In the genomic region with DNA sequence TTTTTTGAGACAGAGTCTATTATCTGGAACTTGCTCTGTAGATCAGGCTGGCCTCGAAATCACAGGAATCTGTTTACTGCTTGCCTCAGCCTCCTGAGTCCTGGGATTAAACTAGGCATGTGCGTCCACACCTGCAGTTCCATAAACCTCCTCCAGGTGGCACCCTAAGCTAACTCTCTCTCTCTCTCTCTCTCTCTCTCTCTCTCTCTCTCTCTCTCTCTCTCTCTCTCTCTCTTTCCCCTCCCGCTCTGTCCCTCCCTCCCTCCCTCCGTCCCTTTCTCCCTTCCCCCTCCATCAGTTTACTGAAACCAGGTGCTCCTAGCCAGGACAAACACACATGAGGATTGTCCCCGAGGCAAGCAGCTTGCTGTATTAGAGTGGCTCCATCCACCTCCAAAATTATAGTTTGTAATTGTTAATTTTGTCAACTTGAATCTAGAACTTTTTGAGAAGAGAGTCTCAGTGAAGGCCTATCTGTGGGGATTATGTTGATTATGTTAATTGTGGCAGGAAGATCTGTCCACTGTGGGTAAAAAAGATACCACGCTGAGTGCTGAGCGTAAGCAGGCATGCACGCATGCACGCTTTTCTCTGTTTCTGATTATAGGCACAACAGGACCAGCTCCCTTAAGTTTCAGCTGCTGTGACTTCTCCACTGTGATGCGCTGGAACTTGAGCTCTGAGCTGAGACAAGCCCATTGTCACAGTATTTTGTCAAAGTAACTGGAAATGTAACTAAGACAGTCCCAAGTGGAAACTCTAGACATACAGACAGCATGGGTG, we compare ENCODE assay signal across 9 mouse cellular contexts. TPM values are rescaled to one million over a fixed set of nuclear protein-coding genes. Genes with fewer than 3 reads are reported as not detected.
A peak's percentile ranks its signal among the peaks of the same experiment; 100 is the strongest.
DNase-seq lines count a peak whose midpoint lies in the region; ATAC-seq lines count a peak whose summit lies in the region.
"Had no signal": no experiment of that assay in that cellular context is flagged by ENCODE, and none has a peak within 500 bp of the region (broad histone marks: within the 10 kb centered on the region; RNA-seq: fewer than 3 reads in every experiment).

No protein-coding gene starts in this region.

- H3K4me1 ChIP-seq in midbrain, embryonic 11.5 days (ENCODE audit: control insufficient read depth, insufficient read depth, low read length): no peaks in the 10 kb centered on the region
- H3K4me1 ChIP-seq in midbrain, embryonic 13.5 days (replicated peaks): no peaks in the 10 kb centered on the region

- no peaks in the 10 kb centered on the region for H3K9me3 ChIP-seq in midbrain, embryonic 11.5 days (ENCODE audit: control insufficient read depth, low read length)
- H3K9me3 ChIP-seq in midbrain, embryonic 13.5 days: no peaks in the 10 kb centered on the region

- no peak overlapping the region for H3K4me3 ChIP-seq in midbrain, embryonic 11.5 days (ENCODE audit: low read depth, low read length)
- no peak overlapping the region for H3K4me3 ChIP-seq in midbrain, embryonic 13.5 days (replicated peaks)

- DNase-seq in midbrain, embryonic 11.5 days (ENCODE audit: low spot score, missing footprints): peak; percentile 99
- peak; percentile 82 to 87 for DNase-seq in cerebellum, adult 18-20 months
- peak; percentile 33 for DNase-seq in large intestine, adult 2 months (ENCODE audit: low read depth, low spot score)
- DNase-seq in lung, postnatal 10 days: peak; percentile 88
- DNase-seq in right cerebral cortex, adult 18-20 months: peak; percentile 84
- peak; percentile 59 for DNase-seq in urinary bladder, postnatal 10 days (ENCODE audit: low spot score)

- H3K27ac ChIP-seq in midbrain, embryonic 11.5 days (ENCODE audit: low read depth, low read length): no peak overlapping the region
- no peak overlapping the region for H3K27ac ChIP-seq in midbrain, embryonic 13.5 days

- H3K4me2 ChIP-seq in midbrain, embryonic 11.5 days: no peak overlapping the region
- no peak overlapping the region for H3K4me2 ChIP-seq in midbrain, embryonic 13.5 days (replicated peaks)

- H3K27me3 ChIP-seq in midbrain, embryonic 11.5 days (ENCODE audit: control insufficient read depth, insufficient read depth, low read length): peaks cover 2% of the 10 kb centered on the region; the same call in 1 of the 2 replicates
- H3K27me3 ChIP-seq in midbrain, embryonic 13.5 days: peaks cover 41% of the 10 kb centered on the region

- 34% methylated on average over 10 of the region's 10 CpGs for WGBS in midbrain, embryonic 11.5 days
- 34% methylated on average over 10 of the region's 10 CpGs for WGBS in midbrain, embryonic 13.5 days
- WGBS in large intestine, adult 2 months: 44% methylated on average over 10 of the region's 10 CpGs

- H3K9ac ChIP-seq in midbrain, embryonic 11.5 days (ENCODE audit: low read length): no peak overlapping the region
- no peak overlapping the region for H3K9ac ChIP-seq in midbrain, embryonic 13.5 days (replicated peaks)

- peak; percentile 64; the same call in 1 of the 2 replicates for ATAC-seq in midbrain, embryonic 11.5 days (ENCODE audit: low FRiP score)
- ATAC-seq in midbrain, embryonic 13.5 days: no peak; the same call in 1 of the 2 replicates
- ATAC-seq in frontal cortex, adult (ENCODE audit: low TSS enrichment): peak; percentile 56; the same call in 1 of the 2 replicates

- H3K36me3 ChIP-seq in midbrain, embryonic 11.5 days (ENCODE audit: control insufficient read depth, insufficient read depth, low read length): no peaks in the 10 kb centered on the region
- H3K36me3 ChIP-seq in midbrain, embryonic 13.5 days: no peaks in the 10 kb centered on the region

RNA-seq across cellular contexts. Expression of gene 6430531B16Rik, which starts 9.0 kb away (rescaled TPM):
- polyA plus RNA-seq in midbrain, embryonic 11.5 days (2014; fragmentation: Nextera tagmentation; extraction: Ambion mirVana): 0.34 and 1.2 TPM in 2 replicates
- 0.75 and 0.96 TPM in 2 replicates for polyA plus RNA-seq in midbrain, embryonic 13.5 days (2015; fragmentation: Nextera tagmentation; extraction: Ambion mirVana)
- 0.14 TPM in 1 of 2 replicates, not detected in the other for polyA plus RNA-seq in large intestine, adult 2 months (2012; rRNA removed)
- polyA plus RNA-seq: heart, embryonic 14.5 days had no signal

RNA-seq across cellular contexts. Expression of gene Adam8, which starts 22.8 kb away (rescaled TPM):
- polyA plus RNA-seq in midbrain, embryonic 11.5 days (2014; fragmentation: Nextera tagmentation; extraction: Ambion mirVana): 1.8 TPM in 2 replicates
- 3.8 and 4.0 TPM in 2 replicates for polyA plus RNA-seq in midbrain, embryonic 13.5 days (2015; fragmentation: Nextera tagmentation; extraction: Ambion mirVana)
- polyA plus RNA-seq in large intestine, adult 2 months (2012; rRNA removed): 3.7 and 5.9 TPM in 2 replicates

RNA-seq across cellular contexts. Expression of gene Utf1, which starts 25.9 kb away (rescaled TPM):
- polyA plus RNA-seq in midbrain, embryonic 11.5 days (2014; fragmentation: Nextera tagmentation; extraction: Ambion mirVana): not detected in 2 replicates
- not detected in 2 replicates for polyA plus RNA-seq in midbrain, embryonic 13.5 days (2015; fragmentation: Nextera tagmentation; extraction: Ambion mirVana)
- polyA plus RNA-seq in large intestine, adult 2 months (2012; rRNA removed): 0.21 and 0.31 TPM in 2 replicates
- polyA plus RNA-seq: heart, embryonic 14.5 days had no signal

Comparison
In these comparisons a context has a peak if more than half of its experiments do, and no peak if none do; other contexts are left out.
1. DNase-seq: peak in every context shown above with its lines; median percentile 99 in midbrain, embryonic 11.5 days; 88 in lung, postnatal 10 days; 84 in cerebellum, adult 18-20 months; 84 in right cerebral cortex, adult 18-20 months; 59 in urinary bladder, postnatal 10 days; 33 in large intestine, adult 2 months.